Mouse (Mus musculus): Measurements from ENCODE around the gene Dab2ip.

GRCm38 (mm10) chr2:35612297-35612696 lies 54.2 kb downstream of the Dab2ip start:
- TF ChIP-seq POLR2A (IDR thresholded peaks at IDR 0.05; ENCODE audit: insufficient read length, low read depth) = no peak
- TF ChIP-seq MYOG (IDR thresholded peaks at IDR 0.05; ENCODE audit: control insufficient read depth in 1 of 3, insufficient read depth in 1 of 3, insufficient read length in 2 of 3, low read depth in 2 of 3) = no peak
- no peak for TF ChIP-seq POLR2AphosphoS2 (IDR thresholded peaks at IDR 0.05; ENCODE audit: insufficient read length, low read depth)
- TF ChIP-seq USF1 (IDR thresholded peaks at IDR 0.05; ENCODE audit: low read depth) = no peak

Data from myocyte (in vitro differentiated cells).